Mouse (Mus musculus) stomach, postnatal 0 days (tissue): ENCODE measurements around the gene Birc2.

Experiments
- CTCF ChIP-seq: IDR thresholded peaks from 2 replicates; pipeline ENCODE4 v1.5.1; 2016; ENCODE audit warnings: antibody characterized with exemption, low read depth, mild to moderate bottlenecking, moderate library complexity
- EP300 ChIP-seq: optimal IDR thresholded peaks from 2 replicates; pipeline ENCODE3; 2016; ENCODE audit warnings: antibody characterized with exemption

DNA sequence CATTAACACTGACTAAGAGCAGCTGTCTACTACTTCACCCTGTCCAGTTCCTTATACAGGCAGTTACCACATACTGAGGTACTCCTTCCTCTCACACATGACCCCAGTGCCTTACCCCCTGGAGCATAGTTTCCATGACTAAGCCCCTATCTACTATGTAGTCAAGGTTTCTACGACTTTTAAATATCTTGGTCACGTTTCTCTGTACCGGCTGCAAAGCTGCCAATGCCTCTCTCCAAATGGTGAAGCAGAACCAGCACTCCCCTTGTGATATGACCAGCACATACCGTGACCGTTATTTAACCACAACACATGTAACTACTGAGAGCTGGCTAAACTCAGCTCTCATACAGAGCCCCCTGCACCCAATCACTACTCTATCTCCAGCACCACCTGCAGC lies 11.9 kb downstream of the Birc2 start:
- TF ChIP-seq EP300 (no peak), CTCF (no peak)
